Mouse (Mus musculus): ENCODE data around the gene Wipi2. TPM values are rescaled to one million over a fixed set of nuclear protein-coding genes. Genes with fewer than 3 reads are reported as not detected.

The Wipi2 gene
- polyA plus RNA-seq (2012; rRNA removed) = 32.1 and 36.3 TPM in 2 replicates

DNA sequence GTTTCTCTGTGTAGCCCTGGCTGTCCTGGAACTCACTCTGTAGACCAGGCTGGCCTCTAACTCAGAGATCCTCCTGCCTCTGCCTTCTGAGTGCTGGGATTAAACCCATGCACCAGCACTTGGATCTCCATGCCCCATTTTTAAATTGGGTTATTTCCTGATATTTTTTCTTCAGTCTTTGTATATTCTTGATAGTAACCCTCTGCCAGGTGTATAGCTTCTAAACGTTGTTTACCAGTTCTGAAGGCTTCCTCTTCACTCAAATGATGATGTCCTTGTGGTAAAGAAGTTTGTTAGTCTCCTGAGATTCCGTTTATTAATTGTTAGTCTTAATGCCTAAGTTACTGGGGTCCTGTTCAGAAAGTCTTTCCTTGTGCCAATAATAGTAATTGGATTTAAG is at the start of gene Wipi2:
Wipi2 (plus strand) TSS at position 301 of the 400 bp plus-strand sequence.
- no peak within 1 kb of the TSS for H3K4me3 ChIP-seq (ENCODE audit: extremely low read depth, insufficient read depth, insufficient read length)
- TF ChIP-seq POLR2A (IDR thresholded peaks at IDR 0.05; ENCODE audit: low read depth, low read length) (no peak), CTCF (IDR thresholded peaks at IDR 0.05; ENCODE audit: extremely low read depth, insufficient read depth, insufficient read length, insufficient replicate concordance) (no peak)

DNA sequence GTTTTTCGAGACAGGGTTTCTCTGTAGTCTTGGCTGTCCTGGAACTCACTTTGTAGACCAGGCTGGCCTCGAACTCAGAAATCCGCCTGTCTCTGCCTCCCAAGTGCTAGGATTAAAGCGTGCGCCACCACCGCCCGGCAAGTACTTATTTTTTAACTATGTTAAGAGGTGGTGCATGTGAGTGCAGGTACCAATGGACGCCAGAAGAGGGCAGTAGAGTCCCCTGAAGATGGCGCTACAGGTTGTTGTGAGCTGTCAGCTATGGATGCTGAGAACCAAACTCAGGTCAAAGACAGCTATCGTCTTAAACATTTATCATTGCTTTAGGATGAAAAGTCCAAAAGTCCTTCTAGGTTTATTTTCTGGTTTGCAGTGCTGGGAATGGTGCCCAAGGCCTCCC is 49.3 kb upstream of the Wipi2 start:
- no peaks in the 10 kb centered on the region for H3K36me3 ChIP-seq (ENCODE audit: control insufficient read depth, insufficient read depth, low read length)
- TF ChIP-seq POLR2A (IDR thresholded peaks at IDR 0.05; ENCODE audit: low read depth, low read length) = no peak
- TF ChIP-seq CTCF (IDR thresholded peaks at IDR 0.05; ENCODE audit: extremely low read depth, insufficient read depth, insufficient read length, insufficient replicate concordance) = no peak
- no peak overlapping the region for H3K4me3 ChIP-seq (ENCODE audit: extremely low read depth, insufficient read depth, insufficient read length)
- DNase-seq (ENCODE audit: low read depth in 1 of 2, low spot score in 2 of 2) = no peak
- 87% methylated on average over 10 of the region's 10 CpGs for WGBS
- H3K4me1 ChIP-seq (ENCODE audit: control insufficient read depth, insufficient read depth, insufficient read length) = no peaks in the 10 kb centered on the region
- no peak overlapping the region for H3K27ac ChIP-seq (ENCODE audit: insufficient read depth, low read length)
- H3K27me3 ChIP-seq (ENCODE audit: control insufficient read depth, insufficient read depth, low read length) = no peaks in the 10 kb centered on the region

More for the DNA sequence above, at the start of gene Wipi2:
- Histone ChIP-seq H3K4me1 (ENCODE audit: control insufficient read depth, insufficient read depth, insufficient read length) (peaks cover 5% of the 10 kb centered on the region; the same call in 1 of the 2 replicates), H3K27me3 (ENCODE audit: control insufficient read depth, insufficient read depth, low read length) (peaks cover 2% of the 10 kb centered on the region; the same call in 1 of the 2 replicates), H3K36me3 (ENCODE audit: control insufficient read depth, insufficient read depth, low read length) (no peaks in the 10 kb centered on the region), H3K27ac (ENCODE audit: insufficient read depth, low read length) (no peak within 1 kb of the TSS)
- no peak for DNase-seq (ENCODE audit: low read depth in 1 of 2, low spot score in 2 of 2)
- 82% methylated on average over 2 of the region's 2 CpGs for WGBS

DNA sequence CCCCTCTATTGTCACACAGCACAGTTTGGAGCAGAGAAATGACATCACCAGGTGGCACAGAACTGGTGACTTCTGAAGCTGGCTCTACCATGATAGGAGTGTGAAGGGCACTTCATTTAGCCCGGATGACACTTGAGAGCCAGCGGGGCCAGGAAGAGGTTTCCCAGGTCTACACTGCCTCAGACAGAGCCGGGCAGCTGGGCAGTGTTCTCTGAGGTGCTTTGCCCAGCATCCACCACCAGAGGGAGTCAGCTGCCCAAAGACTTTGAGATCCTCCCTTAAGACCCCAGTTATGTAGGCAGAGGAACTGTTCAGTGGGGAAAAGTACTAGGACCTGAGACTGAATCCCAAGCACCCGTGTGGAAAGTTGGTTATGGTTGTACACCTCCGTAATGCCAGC is 46.0 kb upstream of the Wipi2 start:
- Histone ChIP-seq H3K36me3 (ENCODE audit: control insufficient read depth, insufficient read depth, low read length) (no peaks in the 10 kb centered on the region), H3K4me3 (ENCODE audit: extremely low read depth, insufficient read depth, insufficient read length) (no peak overlapping the region), H3K27me3 (ENCODE audit: control insufficient read depth, insufficient read depth, low read length) (no peaks in the 10 kb centered on the region), H3K4me1 (ENCODE audit: control insufficient read depth, insufficient read depth, insufficient read length) (no peaks in the 10 kb centered on the region), H3K27ac (ENCODE audit: insufficient read depth, low read length) (no peak overlapping the region)
- WGBS = 13% methylated on average over 5 of the region's 5 CpGs
- peak; percentile 70; the same call in 1 of the 2 replicates for TF ChIP-seq CTCF (IDR thresholded peaks at IDR 0.05; ENCODE audit: extremely low read depth, insufficient read depth, insufficient read length, insufficient replicate concordance)
- TF ChIP-seq POLR2A (IDR thresholded peaks at IDR 0.05; ENCODE audit: low read depth, low read length) = no peak
- peak in 1 of 2 experiments; percentile 13 for DNase-seq (ENCODE audit: low read depth in 1 of 2, low spot score in 2 of 2)

DNA sequence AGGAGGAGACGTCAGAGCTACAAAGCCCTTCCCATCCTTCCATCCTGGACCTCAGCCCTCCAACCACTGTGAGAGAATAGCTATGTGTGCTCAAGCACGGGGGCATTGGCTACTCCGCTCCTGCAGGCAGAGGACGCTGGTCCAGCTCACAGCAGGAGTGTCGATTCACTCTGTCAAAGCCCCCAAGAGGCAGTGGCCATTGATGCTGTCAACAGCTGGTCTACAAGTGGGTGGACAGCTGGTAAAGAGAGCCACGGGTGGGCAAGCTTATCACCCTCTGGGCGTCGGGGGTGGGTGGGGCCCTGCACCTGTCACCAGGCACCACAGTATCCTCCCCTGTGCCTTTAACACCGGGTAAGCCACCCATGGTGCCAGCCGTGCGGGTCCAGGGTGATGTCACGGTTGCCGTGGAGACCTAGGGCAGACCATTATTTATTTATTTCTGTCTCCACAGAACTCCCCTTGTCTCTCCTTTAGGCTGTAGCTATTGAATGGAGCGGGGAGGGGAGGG is 43.8 kb upstream of the Wipi2 start:
- no peaks in the 10 kb centered on the region for H3K27me3 ChIP-seq (ENCODE audit: control insufficient read depth, insufficient read depth, low read length)
- H3K27ac ChIP-seq (ENCODE audit: insufficient read depth, low read length) = no peak overlapping the region
- 73% methylated on average over 14 of the region's 14 CpGs for WGBS
- H3K36me3 ChIP-seq (ENCODE audit: control insufficient read depth, insufficient read depth, low read length) = no peaks in the 10 kb centered on the region
- DNase-seq (ENCODE audit: low read depth in 1 of 2, low spot score in 2 of 2) = no peak
- no peak for TF ChIP-seq POLR2A (IDR thresholded peaks at IDR 0.05; ENCODE audit: low read depth, low read length)
- TF ChIP-seq CTCF (IDR thresholded peaks at IDR 0.05; ENCODE audit: extremely low read depth, insufficient read depth, insufficient read length, insufficient replicate concordance) = no peak
- H3K4me3 ChIP-seq (ENCODE audit: extremely low read depth, insufficient read depth, insufficient read length) = no peak overlapping the region
- H3K4me1 ChIP-seq (ENCODE audit: control insufficient read depth, insufficient read depth, insufficient read length) = no peaks in the 10 kb centered on the region

DNA sequence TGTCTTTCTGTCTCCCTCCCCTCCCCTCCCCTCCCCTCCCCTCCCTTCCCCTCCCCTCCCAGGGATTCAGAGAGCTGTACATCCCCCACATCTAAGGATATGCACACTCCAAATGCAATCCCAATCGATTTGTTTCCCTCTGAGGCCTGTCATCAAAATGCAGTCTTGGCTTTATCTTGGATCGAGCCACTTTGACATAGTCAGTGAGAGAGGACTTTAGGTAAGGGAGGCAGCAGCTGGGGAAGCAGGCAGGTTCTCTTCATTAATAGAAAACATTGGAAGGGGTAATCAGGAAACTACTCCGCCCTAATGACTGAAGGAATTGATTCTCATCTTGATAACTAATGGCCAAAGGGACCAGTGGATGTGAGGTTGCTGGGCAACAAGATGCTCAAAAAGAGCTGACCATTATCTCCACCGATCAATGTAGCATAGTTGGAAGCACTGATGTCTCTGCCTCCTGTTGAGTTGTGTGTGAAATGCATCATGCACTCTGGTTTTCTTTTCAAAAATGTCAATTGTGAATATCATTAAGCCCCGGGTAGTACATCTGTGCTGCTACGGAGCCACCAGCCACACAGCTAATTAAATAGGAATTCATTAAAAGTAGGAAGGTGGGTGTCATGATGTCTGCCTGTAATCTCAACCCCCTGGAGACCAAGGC is 36.4 kb upstream of the Wipi2 start:
- 84% methylated on average over 6 of the region's 6 CpGs for WGBS
- no peak for DNase-seq (ENCODE audit: low read depth in 1 of 2, low spot score in 2 of 2)

DNA sequence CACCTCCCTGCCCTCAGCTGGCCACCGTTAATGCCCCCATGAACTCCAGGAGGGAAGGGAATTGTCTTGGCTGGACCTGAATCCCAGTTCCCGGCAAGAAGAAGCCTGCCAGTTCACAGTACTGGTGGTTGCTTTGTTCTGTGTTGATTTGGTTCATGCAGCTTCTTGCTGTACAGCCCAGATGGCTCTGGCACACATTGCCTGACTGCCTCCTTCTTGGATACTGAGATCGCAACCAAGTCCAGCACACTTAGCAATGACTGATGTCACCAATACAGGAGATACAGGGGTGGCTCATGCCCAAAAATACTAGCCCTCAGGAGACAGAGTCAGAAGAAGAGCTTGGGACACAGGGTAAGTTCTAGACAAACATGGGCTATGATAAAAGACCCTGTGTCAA is 31.8 kb upstream of the Wipi2 start:
- Histone ChIP-seq H3K4me1 (ENCODE audit: control insufficient read depth, insufficient read depth, insufficient read length) (no peaks in the 10 kb centered on the region), H3K36me3 (ENCODE audit: control insufficient read depth, insufficient read depth, low read length) (no peaks in the 10 kb centered on the region), H3K4me3 (ENCODE audit: extremely low read depth, insufficient read depth, insufficient read length) (no peak overlapping the region), H3K27me3 (ENCODE audit: control insufficient read depth, insufficient read depth, low read length) (no peaks in the 10 kb centered on the region), H3K27ac (ENCODE audit: insufficient read depth, low read length) (no peak overlapping the region)
- no peak for TF ChIP-seq POLR2A (IDR thresholded peaks at IDR 0.05; ENCODE audit: low read depth, low read length)
- TF ChIP-seq CTCF (IDR thresholded peaks at IDR 0.05; ENCODE audit: extremely low read depth, insufficient read depth, insufficient read length, insufficient replicate concordance) = no peak
- no peak for DNase-seq (ENCODE audit: low read depth in 1 of 2, low spot score in 2 of 2)
- 87% methylated on average over 3 of the region's 3 CpGs for WGBS

More for the DNA sequence above, 36.4 kb upstream of the Wipi2 start:
- no peaks in the 10 kb centered on the region for H3K27me3 ChIP-seq (ENCODE audit: control insufficient read depth, insufficient read depth, low read length)
- H3K4me1 ChIP-seq (ENCODE audit: control insufficient read depth, insufficient read depth, insufficient read length) = no peaks in the 10 kb centered on the region
- no peaks in the 10 kb centered on the region for H3K36me3 ChIP-seq (ENCODE audit: control insufficient read depth, insufficient read depth, low read length)
- H3K27ac ChIP-seq (ENCODE audit: insufficient read depth, low read length) = no peak overlapping the region
- no peak overlapping the region for H3K4me3 ChIP-seq (ENCODE audit: extremely low read depth, insufficient read depth, insufficient read length)
- TF ChIP-seq POLR2A (IDR thresholded peaks at IDR 0.05; ENCODE audit: low read depth, low read length) = no peak
- no peak for TF ChIP-seq CTCF (IDR thresholded peaks at IDR 0.05; ENCODE audit: extremely low read depth, insufficient read depth, insufficient read length, insufficient replicate concordance)

DNA sequence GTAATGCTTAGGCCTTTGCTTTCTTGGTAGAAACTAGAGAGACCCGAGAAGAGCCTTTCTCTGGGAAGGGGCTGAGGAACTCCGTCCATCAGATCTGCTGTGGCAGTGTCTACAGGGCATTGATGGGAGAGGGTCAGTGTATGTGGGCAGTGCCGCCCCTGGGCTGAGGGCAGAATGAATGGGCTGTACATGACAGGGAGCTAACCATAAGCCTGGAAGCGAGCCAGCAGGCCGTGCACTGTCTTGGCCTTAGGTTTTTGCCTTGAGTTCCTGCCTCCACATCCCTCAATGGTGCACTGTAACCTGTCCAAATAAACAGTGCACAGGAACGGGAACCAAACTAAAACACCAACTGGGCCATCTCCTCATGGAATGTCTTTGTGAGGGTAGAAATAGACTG is 30.8 kb upstream of the Wipi2 start:
- Histone ChIP-seq H3K4me3 (ENCODE audit: extremely low read depth, insufficient read depth, insufficient read length) (no peak overlapping the region), H3K27ac (ENCODE audit: insufficient read depth, low read length) (no peak overlapping the region), H3K4me1 (ENCODE audit: control insufficient read depth, insufficient read depth, insufficient read length) (no peaks in the 10 kb centered on the region), H3K36me3 (ENCODE audit: control insufficient read depth, insufficient read depth, low read length) (no peaks in the 10 kb centered on the region), H3K27me3 (ENCODE audit: control insufficient read depth, insufficient read depth, low read length) (no peaks in the 10 kb centered on the region)
- no peak for TF ChIP-seq CTCF (IDR thresholded peaks at IDR 0.05; ENCODE audit: extremely low read depth, insufficient read depth, insufficient read length, insufficient replicate concordance)
- TF ChIP-seq POLR2A (IDR thresholded peaks at IDR 0.05; ENCODE audit: low read depth, low read length) = no peak
- WGBS = 74% methylated on average over 6 of the region's 6 CpGs
- DNase-seq (ENCODE audit: low read depth in 1 of 2, low spot score in 2 of 2) = no peak
